Mouse (Mus musculus) liver, adult 2 months (tissue): ENCODE measurements around the gene Clec4e.

Experiments used
- CTCF ChIP-seq: fragments of 200-500 bp; IDR thresholded peaks from 2 replicates; pipeline ENCODE4 v1.5.1; 2011; ENCODE audit warnings: low read depth, low read length, control low read depth
- POLR2A ChIP-seq: fragments of 200-500 bp; IDR thresholded peaks from 2 replicates; pipeline ENCODE4 v1.6.1; 2011; ENCODE audit warnings: low read length, control low read depth; ENCODE audit not compliant: insufficient read depth; ENCODE audit errors: extremely low read depth

DNA sequence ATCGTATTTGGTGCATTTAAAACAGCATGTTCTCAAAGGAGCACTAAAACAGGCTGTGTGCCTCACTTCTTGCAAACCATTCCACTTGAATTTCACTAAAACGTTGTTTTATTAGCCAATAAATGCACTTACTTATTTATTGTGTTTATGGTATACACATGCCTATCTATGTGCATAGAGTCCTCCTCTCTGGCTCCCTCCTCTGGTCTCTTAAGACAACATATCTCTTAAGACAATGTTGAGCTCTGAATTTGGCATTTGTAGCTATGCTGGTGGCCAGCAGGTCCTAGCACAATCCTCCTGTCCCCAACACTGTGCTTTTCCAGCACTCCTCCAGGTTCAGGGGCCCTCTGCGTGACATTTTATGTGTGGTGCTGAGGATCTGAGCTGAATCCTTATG lies 30.7 kb downstream of the Clec4e start:
- TF ChIP-seq CTCF (no peak), POLR2A (no peak)
